Mouse (Mus musculus): ENCODE measurements around the gene Crnkl1. TPM values are rescaled to one million over a fixed set of nuclear protein-coding genes. Genes with fewer than 3 reads are reported as not detected.
A peak's percentile ranks its signal among the peaks of the same experiment; 100 is the strongest.
"Not testable (repeated sequence)": the region's sequence is repeated elsewhere in the genome, so short reads cannot be mapped to it uniquely, and the experiment has no call there.

The Crnkl1 gene
- polyA plus RNA-seq, 2 experiments, result 17.2 to 23.7 TPM

DNA sequence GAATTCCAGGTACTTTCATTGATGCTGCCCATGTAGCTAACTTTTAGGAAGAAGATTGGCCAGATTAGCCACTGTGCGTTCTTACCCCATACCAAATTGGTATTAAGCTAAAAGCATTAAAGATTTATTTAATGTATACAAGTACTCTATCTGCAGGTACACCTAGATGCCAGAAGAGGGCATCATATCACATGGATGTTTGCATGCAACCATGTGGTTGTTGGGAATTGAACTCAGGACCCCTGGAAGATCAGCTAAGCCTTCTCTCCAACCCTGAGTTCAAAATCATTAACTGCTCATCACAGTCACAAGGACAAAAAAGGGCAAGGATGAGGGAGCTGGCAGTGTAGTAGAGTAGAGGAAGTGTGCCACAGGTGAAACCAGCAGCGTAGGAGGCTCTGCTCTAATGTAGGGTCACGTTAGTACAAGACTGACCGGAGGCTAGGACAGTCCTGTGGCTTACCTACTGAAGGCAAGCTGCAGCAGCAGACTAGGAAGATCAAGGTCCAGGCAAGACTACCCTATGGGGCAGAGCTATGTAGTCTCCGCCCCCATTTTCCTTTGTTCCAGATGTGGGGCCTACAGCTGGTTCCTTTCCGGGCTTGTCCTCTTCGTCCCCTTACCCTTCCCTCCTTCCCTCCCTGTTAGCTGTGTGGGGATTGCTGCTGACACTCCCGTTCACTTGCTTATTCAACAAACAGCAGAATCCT lies 13.7 kb downstream of the Crnkl1 start:
- Histone ChIP-seq H3K4me1 (ENCODE audit: control insufficient read depth, insufficient read depth, low read length) (no peaks in the 10 kb centered on the region), H3K36me3 (ENCODE audit: control insufficient read depth, insufficient read depth, low read length) (peaks cover 87% of the 10 kb centered on the region), H3K4me3 (replicated peaks; ENCODE audit: low read length) (no peak overlapping the region), H3K9me3 (ENCODE audit: control insufficient read depth, low read length) (no peaks in the 10 kb centered on the region), H3K9ac (ENCODE audit: low read depth, low read length, severe bottlenecking) (no peak overlapping the region), H3K27ac (replicated peaks; ENCODE audit: low read depth, low read length) (no peak overlapping the region), H3K27me3 (ENCODE audit: control insufficient read depth, insufficient read depth, low read length) (no peaks in the 10 kb centered on the region), H3K4me2 (replicated peaks; ENCODE audit: low read depth, low read length, severe bottlenecking) (no peak overlapping the region)
- ATAC-seq (ENCODE audit: low FRiP score, low read depth) (no peak), DNase-seq (ENCODE audit: low spot score) (no peak)
- no peak for TF ChIP-seq POLR2A (IDR thresholded peaks at IDR 0.05; ENCODE audit: borderline replicate concordance, extremely low read depth, insufficient read depth, insufficient read length)
- WGBS, result 78% methylated on average over 8 of the region's 8 CpGs

DNA sequence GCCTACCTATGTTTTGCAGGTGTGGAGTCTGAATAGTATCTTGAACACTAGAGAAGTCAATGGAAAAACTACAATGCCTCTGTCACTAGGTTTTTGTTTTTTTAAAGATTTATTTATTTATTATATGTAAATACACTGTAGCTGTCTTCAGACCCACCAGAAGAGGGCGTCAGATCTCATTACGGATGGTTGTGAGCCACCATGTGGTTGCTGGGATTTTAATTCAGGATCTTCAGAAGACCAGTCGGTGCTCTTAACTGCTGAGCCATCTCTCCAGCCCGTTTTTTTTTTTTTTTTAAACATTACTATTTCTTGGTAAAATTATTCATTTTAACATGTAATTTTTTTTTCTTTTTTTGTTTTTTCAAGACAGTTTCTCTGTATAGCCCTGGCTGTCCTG lies 28.9 kb downstream of the Crnkl1 start:
- Histone ChIP-seq H3K4me1 (ENCODE audit: control insufficient read depth, insufficient read depth, low read length) (peaks cover 15% of the 10 kb centered on the region), H3K36me3 (ENCODE audit: control insufficient read depth, insufficient read depth, low read length) (peaks cover 37% of the 10 kb centered on the region)
- H3K9ac ChIP-seq (ENCODE audit: low read depth, low read length, severe bottlenecking); DNase-seq (ENCODE audit: low spot score); H3K27ac ChIP-seq (replicated peaks; ENCODE audit: low read depth, low read length); H3K4me2 ChIP-seq (replicated peaks; ENCODE audit: low read depth, low read length, severe bottlenecking); ATAC-seq (ENCODE audit: low FRiP score, low read depth); H3K4me3 ChIP-seq (replicated peaks; ENCODE audit: low read length); H3K27me3 ChIP-seq (ENCODE audit: control insufficient read depth, insufficient read depth, low read length); H3K9me3 ChIP-seq (ENCODE audit: control insufficient read depth, low read length): not testable (repeated sequence)
- WGBS, result 53% methylated on average over 4 of the region's 4 CpGs

DNA sequence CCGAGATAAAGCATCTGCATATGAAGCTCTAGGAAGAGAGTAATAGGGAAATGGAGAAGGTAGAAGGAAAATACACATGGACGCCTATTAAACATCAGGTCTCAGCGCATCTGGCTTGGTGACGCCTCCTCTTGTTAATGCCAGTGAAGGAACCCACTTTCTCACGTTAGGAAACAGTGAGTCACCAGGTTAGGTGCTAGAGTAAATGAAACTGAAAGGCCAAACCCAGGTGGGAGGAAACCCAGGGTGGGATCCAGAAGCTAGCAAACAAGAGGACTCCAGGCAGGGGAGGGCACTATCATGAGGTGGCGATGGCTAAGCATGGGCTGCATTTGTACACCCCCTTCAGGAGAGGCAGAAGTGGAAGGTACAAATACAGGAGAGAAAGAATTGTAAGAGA lies 29.7 kb downstream of the Crnkl1 start:
- no peaks in the 10 kb centered on the region for H3K9me3 ChIP-seq (ENCODE audit: control insufficient read depth, low read length)
- no peak overlapping the region for H3K27ac ChIP-seq (replicated peaks; ENCODE audit: low read depth, low read length)
- ATAC-seq (ENCODE audit: low FRiP score, low read depth) (no peak), DNase-seq (ENCODE audit: low spot score) (no peak)
- 77% methylated on average over 6 of the region's 6 CpGs for WGBS
- no peak overlapping the region for H3K4me2 ChIP-seq (replicated peaks; ENCODE audit: low read depth, low read length, severe bottlenecking)
- H3K27me3 ChIP-seq (ENCODE audit: control insufficient read depth, insufficient read depth, low read length), result no peaks in the 10 kb centered on the region
- H3K36me3 ChIP-seq (ENCODE audit: control insufficient read depth, insufficient read depth, low read length), result peaks cover 29% of the 10 kb centered on the region
- H3K9ac ChIP-seq (ENCODE audit: low read depth, low read length, severe bottlenecking), result no peak overlapping the region
- no peak for TF ChIP-seq POLR2A (IDR thresholded peaks at IDR 0.05; ENCODE audit: borderline replicate concordance, extremely low read depth, insufficient read depth, insufficient read length)
- no peak overlapping the region for H3K4me3 ChIP-seq (replicated peaks; ENCODE audit: low read length)
- H3K4me1 ChIP-seq (ENCODE audit: control insufficient read depth, insufficient read depth, low read length), result peaks cover 15% of the 10 kb centered on the region

DNA sequence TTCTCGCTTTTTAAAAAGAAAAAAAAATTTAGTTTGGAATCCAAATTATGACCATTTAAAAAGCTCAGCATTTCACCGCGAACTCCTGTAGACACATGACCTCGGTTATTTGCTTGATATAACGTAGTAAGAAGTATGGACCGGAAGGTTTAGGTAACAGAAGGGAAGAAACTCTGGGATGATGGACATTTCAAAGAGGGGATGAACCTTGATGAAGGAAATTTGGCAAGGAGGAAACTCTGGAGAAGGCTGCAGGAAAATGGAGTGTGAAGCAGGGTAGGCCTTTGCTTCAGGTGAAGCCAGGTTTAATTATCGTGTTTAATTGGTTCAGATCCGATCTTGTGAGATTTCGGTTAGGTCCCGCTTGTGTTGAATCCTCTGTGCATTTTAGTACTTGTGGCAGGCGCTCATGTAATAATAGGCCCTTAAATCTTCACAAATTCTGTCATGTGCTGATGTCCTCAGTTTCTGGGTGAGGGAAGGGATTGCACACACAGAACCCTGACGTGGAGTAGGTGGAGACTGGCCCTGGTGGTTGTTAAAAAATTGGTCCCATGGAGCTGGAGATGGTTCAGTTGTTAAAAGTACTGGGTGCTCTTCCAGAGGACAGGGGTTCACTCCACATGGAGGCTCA lies 30.7 kb downstream of the Crnkl1 start:
- Histone ChIP-seq H3K4me1 (ENCODE audit: control insufficient read depth, insufficient read depth, low read length) (peaks cover 15% of the 10 kb centered on the region), H3K4me3 (replicated peaks; ENCODE audit: low read length) (peak overlapping the region; percentile 96), H3K36me3 (ENCODE audit: control insufficient read depth, insufficient read depth, low read length) (peaks cover 20% of the 10 kb centered on the region), H3K27ac (replicated peaks; ENCODE audit: low read depth, low read length) (0 out of 2 replicates have a peak overlapping the region, but pooled peaks have one; percentile 8), H3K9ac (ENCODE audit: low read depth, low read length, severe bottlenecking) (peak overlapping the region; percentile 95), H3K27me3 (ENCODE audit: control insufficient read depth, insufficient read depth, low read length) (no peaks in the 10 kb centered on the region), H3K4me2 (replicated peaks; ENCODE audit: low read depth, low read length, severe bottlenecking) (peak overlapping the region; percentile 71), H3K9me3 (ENCODE audit: control insufficient read depth, low read length) (no peaks in the 10 kb centered on the region)
- no peak for DNase-seq (ENCODE audit: low spot score)
- 24% methylated on average over 12 of the region's 12 CpGs for WGBS
- no peak for TF ChIP-seq POLR2A (IDR thresholded peaks at IDR 0.05; ENCODE audit: borderline replicate concordance, extremely low read depth, insufficient read depth, insufficient read length)
- ATAC-seq (ENCODE audit: low FRiP score, low read depth), result no peak

DNA sequence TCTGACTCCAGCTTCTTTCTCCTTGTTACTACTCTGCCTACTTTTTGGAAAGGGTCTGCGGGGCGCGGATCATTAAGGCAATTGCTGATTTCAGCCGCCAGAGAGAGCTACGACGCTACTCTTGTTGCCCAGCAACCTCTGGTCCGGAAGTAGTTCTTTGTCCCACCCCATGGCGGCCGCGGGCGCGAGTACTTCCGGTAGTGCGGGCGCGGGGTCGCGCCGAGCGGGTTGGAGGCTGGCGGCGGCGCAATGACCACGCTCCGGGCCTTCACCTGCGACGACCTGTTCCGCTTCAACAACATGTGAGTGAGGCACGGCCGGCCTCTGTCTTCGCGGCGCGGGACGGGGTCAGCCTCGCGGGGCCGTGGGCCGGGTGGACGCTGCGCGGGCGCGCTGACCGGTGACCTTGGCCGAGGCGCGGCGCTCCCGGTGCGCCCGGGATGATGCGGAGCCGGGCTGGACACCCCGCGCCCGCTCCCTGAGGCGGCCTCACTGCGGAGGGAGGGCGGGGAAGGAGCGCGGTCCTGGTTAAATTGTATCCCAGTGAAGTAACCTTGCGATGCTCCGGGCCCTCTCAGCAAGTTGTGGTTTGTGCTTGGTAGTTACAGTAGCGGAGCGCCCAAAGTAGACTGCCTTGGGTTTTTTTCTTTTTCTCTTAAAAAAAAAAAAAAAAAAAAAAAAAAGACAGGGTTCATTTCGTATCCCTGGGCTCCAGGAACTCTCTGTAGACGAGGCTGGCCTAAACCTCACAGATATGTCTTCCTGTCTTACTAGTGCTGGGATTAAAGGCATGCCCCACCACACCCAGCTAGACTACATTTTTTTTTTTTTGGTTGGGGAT lies 31.5 kb downstream of the Crnkl1 start:
- Histone ChIP-seq H3K4me2 (replicated peaks; ENCODE audit: low read depth, low read length, severe bottlenecking) (peak overlapping the region; percentile 71), H3K9me3 (ENCODE audit: control insufficient read depth, low read length) (no peaks in the 10 kb centered on the region), H3K9ac (ENCODE audit: low read depth, low read length, severe bottlenecking) (peak overlapping the region; percentile 95), H3K36me3 (ENCODE audit: control insufficient read depth, insufficient read depth, low read length) (peaks cover 13% of the 10 kb centered on the region; the same call in 1 of the 2 replicates), H3K4me3 (replicated peaks; ENCODE audit: low read length) (peak overlapping the region; percentile 96), H3K27me3 (ENCODE audit: control insufficient read depth, insufficient read depth, low read length) (no peaks in the 10 kb centered on the region), H3K27ac (replicated peaks; ENCODE audit: low read depth, low read length) (peak overlapping the region; percentile 81), H3K4me1 (ENCODE audit: control insufficient read depth, insufficient read depth, low read length) (peaks cover 15% of the 10 kb centered on the region)
- TF ChIP-seq POLR2A (IDR thresholded peaks at IDR 0.05; ENCODE audit: borderline replicate concordance, extremely low read depth, insufficient read depth, insufficient read length), result peak; percentile 54; the same call in 1 of the 2 replicates
- peak; percentile 94 for DNase-seq (ENCODE audit: low spot score)
- peak; percentile 96 for ATAC-seq (ENCODE audit: low FRiP score, low read depth)
- under 1% methylated on average over 61 of the region's 68 CpGs for WGBS

All from limb, embryonic 14.5 days (tissue).